Mouse (Mus musculus): ENCODE results near the gene Alpk1. TPM values are rescaled to one million over a fixed set of nuclear protein-coding genes. Genes with fewer than 3 reads are reported as not detected.

The Alpk1 gene
- total RNA-seq, 2 experiments from 2014 or later = 2.4 to 2.7 TPM

GRCm38 (mm10) chr3:127745504-127745903, 34.8 kb downstream of the Alpk1 start:
- no peak for DNase-seq (ENCODE audit: low spot score in 2 of 2)

DNA sequence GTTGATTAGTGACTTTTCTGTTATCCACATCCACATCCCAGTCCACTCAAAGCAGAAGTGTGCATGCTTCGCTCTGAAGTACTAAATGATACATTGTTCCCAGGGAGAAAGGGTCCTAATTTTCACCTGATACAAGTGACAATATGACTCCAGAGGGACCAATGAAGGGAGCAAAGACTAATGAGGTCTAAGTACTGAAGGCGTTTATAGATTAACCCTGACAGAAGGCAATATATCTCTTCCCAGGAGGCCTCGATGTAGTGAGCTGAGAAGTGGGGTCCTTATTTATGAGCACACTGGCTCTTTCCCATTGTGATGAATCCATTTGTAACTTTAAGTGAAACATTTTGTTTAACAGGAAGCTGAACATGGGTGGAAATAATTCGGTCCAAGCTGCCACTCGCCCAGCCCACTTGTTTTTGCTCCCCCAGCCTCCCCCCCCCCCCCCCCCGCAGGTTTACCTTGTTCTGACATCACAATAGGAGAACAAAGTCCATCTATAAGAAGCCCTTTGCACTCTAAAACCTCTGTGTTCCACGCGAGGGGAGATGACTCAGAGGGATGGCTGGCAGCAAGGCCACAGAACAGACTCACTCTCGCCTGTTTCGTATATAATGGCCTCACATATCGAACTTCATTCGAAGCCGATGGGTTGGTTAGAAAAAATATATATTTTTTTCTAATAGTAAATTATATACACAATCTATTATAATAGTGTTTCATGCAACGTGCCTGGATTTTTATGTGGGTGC, 36.5 kb downstream of the Alpk1 start:
- DNase-seq (ENCODE audit: low spot score in 2 of 2) = no peak

GRCm38 (mm10) chr3:127741473-127741872, 38.9 kb downstream of the Alpk1 start:
- no peak for DNase-seq (ENCODE audit: low spot score in 2 of 2)

- no peak for DNase-seq (ENCODE audit: low spot score in 2 of 2)
Observed at GRCm38 (mm10) chr3:127737876-127738275, 42.5 kb downstream of the Alpk1 start.

DNA sequence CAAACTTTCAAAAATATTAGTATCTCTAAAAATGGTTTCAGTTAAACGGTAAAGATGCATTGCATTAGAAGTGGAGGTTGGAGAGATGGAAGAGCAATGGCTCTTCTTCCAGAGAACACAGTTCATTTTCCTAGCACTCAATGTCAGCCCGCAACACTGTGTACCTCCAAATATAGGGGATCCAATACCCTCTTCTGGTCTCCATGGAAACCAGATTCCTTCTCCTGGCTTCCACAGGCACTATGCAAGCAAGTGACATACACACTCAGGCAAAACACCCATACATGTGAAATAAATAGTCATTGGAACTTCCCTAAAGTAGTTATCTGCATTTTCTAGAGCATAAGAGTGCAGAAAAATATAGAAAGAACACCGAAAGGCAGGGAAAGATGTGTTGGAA, 44.9 kb downstream of the Alpk1 start:
- DNase-seq (ENCODE audit: low spot score in 2 of 2) = no peak

GRCm38 (mm10) chr3:127729513-127730137, 50.7 kb downstream of the Alpk1 start:
- DNase-seq (ENCODE audit: low spot score in 2 of 2) = no peak

DNA sequence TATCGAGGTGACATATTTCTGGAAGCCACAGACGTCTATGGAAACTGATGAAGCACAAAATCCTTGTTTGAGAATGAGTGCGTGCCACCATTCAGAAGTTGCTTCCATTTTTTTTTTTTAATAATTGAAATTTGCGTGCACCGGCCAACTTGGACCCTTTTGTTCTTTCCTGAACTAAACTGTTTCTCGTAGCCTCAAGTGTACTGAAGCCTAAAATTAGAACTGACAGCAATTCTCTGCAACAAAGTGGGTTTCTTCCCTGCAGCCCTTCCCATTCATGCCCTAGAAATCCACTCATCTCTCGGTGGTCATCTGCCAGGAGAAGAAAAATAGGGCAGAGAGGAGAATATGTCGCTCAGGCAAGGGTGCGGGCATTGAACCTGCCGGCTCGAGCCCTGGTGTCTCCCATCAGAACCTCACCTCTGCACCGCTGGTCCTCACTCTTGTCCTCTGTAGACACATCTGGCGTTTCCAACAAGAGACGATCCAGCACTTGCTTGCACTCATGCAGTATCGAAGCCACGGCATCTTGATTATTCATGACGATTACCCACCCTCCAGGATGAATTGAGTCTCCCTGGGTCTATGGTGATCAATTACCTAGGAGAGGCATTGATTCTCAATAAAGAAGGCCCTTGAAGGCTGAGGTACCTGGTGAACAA, 51.3 kb downstream of the Alpk1 start:
- DNase-seq (ENCODE audit: low spot score in 2 of 2) = no peak

GRCm38 (mm10) chr3:127728046-127728445, 52.3 kb downstream of the Alpk1 start:
- no peak for DNase-seq (ENCODE audit: low spot score in 2 of 2)

GRCm38 (mm10) chr3:127720948-127721347, 59.4 kb downstream of the Alpk1 start:
- DNase-seq (ENCODE audit: low spot score in 2 of 2) = no peak

DNA sequence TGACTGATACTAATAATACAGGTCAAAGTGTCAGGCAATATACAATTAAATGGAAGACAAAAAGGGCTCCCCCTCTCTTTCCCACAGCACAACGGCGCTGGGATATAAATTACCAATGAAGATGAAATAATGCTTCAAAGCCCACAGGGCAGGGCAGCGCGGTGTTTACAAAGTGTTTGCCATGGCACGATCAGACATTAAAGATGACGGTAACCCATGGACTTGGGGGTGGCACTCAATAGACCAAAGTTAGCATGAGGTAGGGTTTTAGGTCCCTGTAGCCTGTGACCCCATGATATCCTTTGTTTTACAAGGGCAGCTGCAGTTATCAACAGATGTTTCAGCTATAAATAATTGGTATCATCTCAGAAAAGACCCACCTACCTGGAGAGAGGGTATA, 60.3 kb downstream of the Alpk1 start:
- DNase-seq (ENCODE audit: low spot score in 2 of 2) = no peak

DNA sequence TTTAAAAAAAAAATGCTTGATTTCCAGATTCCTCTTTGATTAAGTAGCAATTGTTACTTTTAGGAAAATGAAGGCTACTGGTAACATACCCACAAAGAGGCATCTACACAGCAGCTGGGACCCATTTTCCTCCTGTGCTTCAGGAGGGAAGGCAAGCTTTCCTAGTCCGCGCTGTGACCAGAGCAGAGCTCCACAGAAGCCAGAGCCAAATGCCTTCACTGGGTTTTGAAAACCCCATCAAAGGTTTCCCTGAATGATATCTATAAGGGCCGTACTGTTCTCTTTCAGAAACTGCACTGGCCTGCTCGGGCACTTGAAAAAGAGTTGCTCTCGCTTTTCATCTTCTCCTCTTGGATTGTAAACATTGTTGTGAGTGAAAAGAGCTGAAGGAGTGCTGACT, 60.7 kb downstream of the Alpk1 start:
- no peak for DNase-seq (ENCODE audit: low spot score in 2 of 2)

- no peak for DNase-seq (ENCODE audit: low spot score in 2 of 2)
Observed at GRCm38 (mm10) chr3:127716759-127717158, 63.6 kb downstream of the Alpk1 start.

- no peak for DNase-seq (ENCODE audit: low spot score in 2 of 2)
Observed at GRCm38 (mm10) chr3:127713112-127713511, 67.2 kb downstream of the Alpk1 start.

DNA sequence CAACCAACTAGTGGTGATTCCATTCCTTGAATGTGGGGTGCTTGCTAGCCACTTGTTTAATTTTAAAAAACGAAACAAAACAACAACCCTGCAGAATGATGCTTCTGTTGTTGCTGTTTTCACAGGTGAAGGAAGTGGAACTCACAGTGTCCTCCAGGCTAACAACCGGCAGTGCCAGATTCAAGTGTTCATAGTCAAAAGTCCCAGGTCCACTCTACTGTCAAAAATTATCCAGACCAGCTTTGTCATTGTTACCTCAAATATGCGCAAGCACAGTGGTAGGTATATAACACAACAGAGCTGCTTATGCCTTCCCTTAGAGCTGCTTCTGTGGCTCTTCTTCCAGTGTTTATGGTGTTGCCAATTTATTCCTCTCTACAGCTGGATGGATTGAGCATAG, 68.8 kb downstream of the Alpk1 start:
- no peak for DNase-seq (ENCODE audit: low spot score in 2 of 2)

DNA sequence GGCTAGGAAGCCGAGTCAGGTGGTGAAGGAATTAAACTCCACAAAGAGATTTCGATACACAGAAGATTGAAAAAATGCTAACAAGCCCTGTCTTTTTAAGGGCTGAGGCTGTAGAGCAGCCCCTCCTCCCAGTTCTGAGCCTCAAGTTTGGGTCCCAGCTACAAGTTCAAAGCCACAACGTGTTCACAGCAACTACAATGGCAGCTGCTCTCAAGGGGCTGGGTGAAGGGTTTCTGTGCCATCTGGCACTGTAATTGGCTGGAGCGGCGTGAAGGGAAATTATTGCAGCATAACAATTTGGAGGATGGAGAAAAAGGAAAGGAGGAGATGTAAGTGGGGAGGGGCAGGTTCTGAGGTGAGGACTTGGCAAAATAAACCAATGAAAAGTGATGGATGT, 73.2 kb downstream of the Alpk1 start:
- no peak for DNase-seq (ENCODE audit: low spot score in 2 of 2)

DNA sequence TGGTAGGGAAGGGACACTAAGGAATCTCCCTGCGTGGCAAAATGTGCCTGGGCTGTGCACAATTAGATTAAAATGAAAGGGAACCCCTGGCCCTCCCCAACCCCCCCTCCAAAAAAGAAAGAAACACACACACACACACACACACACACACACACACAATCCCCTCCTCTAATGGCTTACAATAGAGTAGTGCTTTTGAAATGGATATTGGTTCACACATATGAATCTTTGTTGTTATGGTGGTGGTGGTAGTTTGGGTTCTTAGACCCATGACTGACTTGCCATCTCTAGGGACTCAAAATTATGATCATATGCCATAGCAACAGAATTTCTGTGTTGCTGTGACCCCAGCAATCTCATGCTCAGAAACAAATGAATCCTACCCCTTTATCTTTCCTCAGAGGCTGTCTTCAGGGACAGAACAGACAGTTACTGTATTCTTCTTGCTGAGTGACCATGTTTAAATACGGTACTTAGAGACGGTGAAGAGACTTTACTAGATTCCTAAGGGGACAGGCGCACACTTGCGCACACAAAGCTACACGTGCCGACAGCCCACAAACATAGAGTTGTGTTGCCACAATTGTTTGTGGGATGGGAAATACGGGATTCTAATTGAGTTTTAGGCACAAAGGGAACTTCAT, 73.8 kb downstream of the Alpk1 start:
- DNase-seq (ENCODE audit: low spot score in 2 of 2) = no peak

GRCm38 (mm10) chr3:127705515-127706444, 74.5 kb downstream of the Alpk1 start:
- no peak for DNase-seq (ENCODE audit: low spot score in 2 of 2)

GRCm38 (mm10) chr3:127705139-127705514, 75.2 kb downstream of the Alpk1 start:
- no peak for DNase-seq (ENCODE audit: low spot score in 2 of 2)

DNA sequence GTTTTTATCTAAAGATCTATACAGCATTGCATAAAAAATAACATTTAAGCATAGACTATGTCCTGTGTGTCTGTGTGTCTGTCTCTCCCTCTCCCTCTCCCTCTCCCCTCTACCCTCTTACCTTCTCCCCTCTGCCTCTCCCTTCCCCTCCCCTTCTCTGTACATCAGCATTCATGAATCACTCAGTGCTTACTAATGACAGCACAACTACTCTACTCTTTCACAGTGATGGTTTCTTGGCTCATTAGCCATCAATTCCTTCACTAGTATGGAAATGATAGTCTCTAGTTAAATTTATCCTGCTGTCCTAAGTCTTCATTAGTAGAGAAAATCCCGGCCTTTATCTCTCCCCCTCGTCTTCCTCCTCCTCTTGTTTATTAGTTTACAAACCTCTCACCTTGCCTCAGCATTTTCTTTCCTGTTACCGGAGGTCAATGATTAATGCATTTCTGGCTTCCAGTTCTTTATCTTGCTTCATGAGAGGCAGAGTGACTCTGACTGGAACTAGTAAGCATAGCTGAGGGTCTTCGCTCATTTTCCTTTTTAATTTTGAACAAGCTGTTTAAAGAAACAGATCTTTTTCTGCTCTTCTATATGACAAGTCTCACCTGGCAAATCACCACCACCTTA, 79.0 kb downstream of the Alpk1 start:
- no peak for DNase-seq (ENCODE audit: low spot score in 2 of 2)

DNA sequence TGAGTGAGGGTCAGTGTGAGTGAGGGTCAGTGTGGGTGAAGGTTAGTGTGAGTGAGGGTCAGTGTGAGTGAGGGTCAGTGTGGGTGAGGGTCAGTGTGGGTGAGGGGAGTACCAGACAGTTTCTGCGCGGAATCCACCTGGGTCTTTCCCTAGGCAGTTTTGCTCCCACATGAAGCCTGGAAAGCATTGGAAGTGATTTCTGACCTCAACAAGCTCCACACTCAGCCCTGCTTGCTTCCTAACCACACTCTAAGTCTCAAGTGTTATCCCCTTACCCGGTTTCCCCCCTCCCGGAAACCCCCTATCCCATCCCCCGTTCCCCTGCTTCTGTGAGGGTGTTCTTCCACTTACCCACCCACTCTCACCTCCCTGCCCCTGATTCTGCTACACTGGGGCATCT, 81.7 kb downstream of the Alpk1 start:
- DNase-seq (ENCODE audit: low spot score in 2 of 2) = no peak

Measured in gastrocnemius, postnatal 4 days (tissue).